Mouse (Mus musculus): ENCODE results near the gene Adora3.

- TF ChIP-seq CTCF (IDR thresholded peaks at IDR 0.05; ENCODE audit: low read depth) (no peak), EP300 (IDR thresholded peaks at IDR 0.05; ENCODE audit: low read depth) (no peak)
These were observed 24.2 kb upstream of the Adora3 start for GRCm38 (mm10) chr3:105846294-105847069.
